Mouse (Mus musculus) testis, adult 2 months (tissue): ENCODE measurements at regions not wholly inside any gene's neighbourhood (a gene's known extent, or its start where the extent isn't known, plus 50 kb on each side); places are given as distances from the start of the nearest gene placed in this dataset.

Experiments
- CTCF ChIP-seq: fragments of 200-500 bp; IDR thresholded peaks from 2 replicates; pipeline ENCODE4 v1.5.1; 2012; ENCODE audit warnings: low read depth, mild to moderate bottlenecking, inconsistent platforms, low read length, moderate library complexity; ENCODE audit not compliant: control insufficient read depth, insufficient read depth, insufficient replicate concordance
- POLR2A ChIP-seq: fragments of 200-500 bp; IDR thresholded peaks from 2 replicates; pipeline ENCODE4 v1.6.1; 2012; ENCODE audit warnings: low read depth, mild to moderate bottlenecking, inconsistent platforms, low read length, moderate library complexity; ENCODE audit not compliant: control insufficient read depth

DNA sequence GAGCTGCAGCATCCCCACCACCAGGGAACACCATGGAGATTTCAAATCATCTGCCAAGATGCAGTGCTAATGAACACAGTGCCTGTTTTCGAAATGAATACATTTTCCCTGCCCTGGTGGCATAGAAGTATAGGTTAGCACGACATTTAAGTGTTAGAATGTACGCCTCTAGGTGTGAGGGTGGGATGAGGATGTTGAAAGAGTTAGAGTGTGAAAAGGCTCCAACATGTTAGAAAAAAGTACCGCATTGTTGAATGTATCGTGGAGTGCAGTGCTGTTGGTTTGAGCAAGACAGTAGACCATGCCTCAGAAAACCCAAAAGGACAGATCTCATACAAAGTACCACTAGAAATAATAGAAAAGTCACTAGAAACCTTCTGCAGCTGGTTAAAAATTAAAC lies 88.3 kb downstream of the Enkur start:
- TF ChIP-seq CTCF: no peak
- no peak for TF ChIP-seq POLR2A
